Mouse (Mus musculus) c-Kit-positive CD71-negative TER-119-negative erythroid progenitor cells, embryonic 14.5 days (primary cell): Measurements from ENCODE around the gene Map4k5.

Experiments
- DNase-seq: peaks from one replicate; pipeline ENCODE4 v3.0.0-alpha.2; 2013; ENCODE audit warnings: low read depth

Map4k5 gene

DNA sequence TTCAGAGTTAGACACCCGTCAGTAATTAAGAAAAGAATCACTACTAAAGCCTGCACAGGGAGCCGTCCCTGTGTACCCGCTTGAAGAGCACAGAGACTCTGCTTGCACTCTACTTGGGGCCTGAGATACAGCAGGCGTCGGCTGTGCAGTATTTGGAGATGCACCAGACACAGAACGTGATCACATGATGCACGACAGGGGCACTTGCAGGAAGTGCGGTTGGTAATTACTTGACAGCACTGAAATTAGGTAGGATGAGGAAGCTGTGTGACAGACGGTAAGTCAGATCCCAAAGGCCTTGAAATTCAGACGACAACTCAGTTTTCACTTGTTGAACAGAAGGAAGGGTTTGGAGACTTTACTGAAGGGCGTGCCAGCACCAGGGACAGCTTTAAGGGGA lies 54.6 kb downstream of the Map4k5 start:
- DNase-seq = no peak

- DNase-seq = no peak
Observed at GRCm38 (mm10) chr12:69833982-69834604, 58.9 kb downstream of the Map4k5 start.

DNA sequence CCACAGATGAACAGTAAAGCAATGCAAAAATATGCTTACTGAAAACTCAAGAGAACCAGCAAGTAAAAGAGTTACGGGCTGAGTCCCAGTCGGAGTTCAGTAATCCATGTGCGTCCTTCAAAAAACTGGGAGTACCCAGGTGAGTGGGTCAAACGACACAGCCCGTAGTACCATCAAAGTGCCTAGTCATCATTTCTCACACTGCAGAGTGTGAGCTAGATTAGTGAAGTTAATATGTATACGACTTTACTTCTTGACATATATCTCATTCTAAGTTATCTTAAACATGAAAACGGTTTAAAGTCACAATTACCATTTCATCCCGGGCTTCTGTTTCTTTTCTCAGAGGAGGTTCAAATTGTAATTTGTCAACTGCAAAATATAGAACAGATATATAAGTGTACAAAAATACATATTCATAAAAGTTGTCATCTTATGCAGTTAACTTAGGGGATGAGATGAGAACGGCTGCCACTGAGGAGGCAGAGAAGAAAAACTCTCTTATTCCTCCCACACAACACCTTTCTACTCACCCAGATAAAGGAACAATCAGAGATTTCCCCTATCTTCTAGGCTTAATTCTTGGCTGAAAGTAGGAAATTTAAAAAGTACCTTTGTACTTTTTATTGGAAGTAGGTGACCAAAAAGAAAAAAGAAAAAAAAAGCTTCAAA lies 61.6 kb downstream of the Map4k5 start:
- no peak for DNase-seq

GRCm38 (mm10) chr12:69828214-69828613 lies 64.8 kb downstream of the Map4k5 start:
- DNase-seq = no peak

- DNase-seq = no peak
Observed at GRCm38 (mm10) chr12:69824881-69825597, 68.0 kb downstream of the Map4k5 start.

GRCm38 (mm10) chr12:69814272-69814671 lies 78.7 kb downstream of the Map4k5 start:
- no peak for DNase-seq

DNA sequence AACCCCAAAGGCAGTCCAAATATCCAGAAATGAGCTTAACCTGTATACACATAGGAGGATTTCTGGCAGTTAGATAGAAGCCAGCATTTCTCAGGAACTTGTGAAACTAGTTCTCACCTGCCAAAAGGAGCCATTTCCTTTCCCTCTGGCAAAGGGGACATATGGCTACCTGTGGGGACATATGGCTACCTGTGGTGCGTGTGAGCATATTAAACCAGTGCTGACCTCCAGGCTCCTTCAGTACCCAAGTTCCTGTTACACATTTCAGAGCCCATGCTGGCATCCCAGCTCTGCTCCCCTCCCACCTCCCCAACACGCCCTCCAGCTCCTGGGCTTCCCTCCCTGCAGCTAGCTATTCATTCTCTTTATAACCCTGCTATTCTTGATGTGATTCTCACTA lies 79.4 kb downstream of the Map4k5 start:
- no peak for DNase-seq

DNA sequence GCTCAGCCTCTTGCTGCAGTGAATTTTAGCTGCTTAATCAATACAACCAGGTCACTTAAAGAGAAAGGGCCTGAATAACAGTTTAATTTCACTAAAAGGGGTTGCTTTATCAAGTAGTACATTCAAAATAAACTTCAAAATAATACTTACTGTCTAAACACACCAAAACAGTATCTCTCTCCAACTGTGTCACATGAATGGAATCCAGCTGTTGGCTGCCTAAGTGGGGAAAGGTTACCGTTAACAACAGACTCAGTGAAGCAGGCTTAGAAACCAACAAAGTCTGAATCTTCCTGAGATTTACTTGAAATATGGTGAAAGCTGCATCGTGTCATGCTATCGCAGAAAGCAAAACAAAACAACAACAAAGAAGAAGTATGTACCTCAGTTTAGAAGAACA lies 80.0 kb downstream of the Map4k5 start:
- DNase-seq = no peak

DNA sequence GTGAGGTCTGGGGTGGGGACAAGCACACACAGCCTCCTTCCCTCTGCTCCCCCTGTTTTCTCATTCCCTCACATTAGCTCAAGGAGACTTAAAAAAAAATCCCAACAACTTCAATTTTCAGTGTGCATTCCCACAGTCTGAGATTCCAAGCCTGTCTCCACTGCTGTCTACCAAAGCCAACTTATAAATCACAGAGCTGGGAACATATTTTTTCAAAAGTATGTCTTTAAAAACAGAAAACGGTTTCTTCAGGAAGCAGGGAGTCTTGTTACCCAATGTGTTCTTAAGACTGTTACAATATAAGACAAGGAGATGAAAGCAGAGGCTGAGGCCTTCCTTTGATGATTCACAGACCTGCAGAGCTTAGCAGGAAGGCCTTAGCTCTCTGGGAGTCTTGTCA lies 81.0 kb downstream of the Map4k5 start:
- DNase-seq = no peak

DNA sequence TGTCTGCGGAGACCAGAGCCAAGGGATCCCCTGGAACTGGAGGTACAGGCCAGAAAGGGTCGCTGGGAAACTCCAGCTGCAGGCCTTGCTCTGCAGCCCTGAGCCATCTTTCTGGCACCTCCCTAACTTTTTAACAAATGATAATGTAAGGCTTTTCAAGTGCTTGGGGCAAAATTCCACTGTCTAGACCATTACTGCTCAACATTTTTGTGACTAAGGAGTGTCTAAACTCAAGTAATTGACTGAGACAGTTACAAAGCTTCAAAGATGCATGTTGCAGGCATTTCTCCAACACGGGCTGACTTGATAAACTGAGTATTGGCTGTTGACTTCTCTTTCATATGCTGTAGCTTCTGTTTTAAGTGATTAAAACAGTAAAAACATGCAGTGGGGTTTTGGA lies 83.6 kb downstream of the Map4k5 start:
- DNase-seq = no peak

- DNase-seq = no peak
Observed at GRCm38 (mm10) chr12:69807399-69807985, 85.5 kb downstream of the Map4k5 start.

DNA sequence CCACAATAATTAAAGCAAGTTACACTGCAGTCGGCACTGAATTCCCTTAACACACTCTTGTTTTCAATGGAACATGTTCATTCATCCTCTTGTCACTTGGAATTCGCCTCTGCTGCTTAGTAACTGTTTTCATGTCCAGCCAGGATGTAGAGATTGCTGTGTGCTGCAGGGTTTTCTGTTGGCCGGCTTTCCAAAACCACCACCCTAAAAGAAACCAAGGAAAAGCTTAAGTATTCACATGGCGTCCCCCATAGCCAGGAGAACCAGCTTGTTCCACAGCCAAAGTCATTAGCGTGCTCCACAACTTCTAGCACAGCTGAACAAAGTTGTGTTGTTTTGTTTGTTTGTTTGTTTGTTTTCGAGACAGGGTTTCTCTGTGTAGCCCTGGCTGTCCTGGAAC lies 87.9 kb downstream of the Map4k5 start:
- DNase-seq = no peak

GRCm38 (mm10) chr12:69804393-69805070 lies 88.5 kb downstream of the Map4k5 start:
- no peak for DNase-seq

- DNase-seq = no peak
Observed at GRCm38 (mm10) chr12:69803196-69803595, 89.8 kb downstream of the Map4k5 start.

DNA sequence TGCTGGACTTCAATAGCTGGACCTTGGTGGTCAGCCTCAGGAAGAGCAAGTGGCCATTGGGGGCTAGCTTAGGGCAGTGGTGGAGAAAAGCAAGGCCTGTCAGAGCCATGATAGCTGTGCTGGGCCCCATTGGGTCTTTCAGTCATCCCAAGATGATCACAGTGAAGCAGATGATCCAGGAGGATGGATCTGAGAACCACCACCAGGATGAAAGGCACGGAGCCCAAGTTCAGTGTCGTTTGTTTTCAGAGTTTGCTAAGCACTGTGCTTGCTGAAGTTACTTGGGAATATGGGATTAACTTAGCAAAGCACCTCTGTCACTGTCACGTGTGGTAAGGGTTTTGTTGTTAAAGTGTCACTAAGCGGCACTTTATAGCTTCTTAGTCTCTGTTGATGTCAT lies 92.4 kb downstream of the Map4k5 start:
- DNase-seq = no peak

DNA sequence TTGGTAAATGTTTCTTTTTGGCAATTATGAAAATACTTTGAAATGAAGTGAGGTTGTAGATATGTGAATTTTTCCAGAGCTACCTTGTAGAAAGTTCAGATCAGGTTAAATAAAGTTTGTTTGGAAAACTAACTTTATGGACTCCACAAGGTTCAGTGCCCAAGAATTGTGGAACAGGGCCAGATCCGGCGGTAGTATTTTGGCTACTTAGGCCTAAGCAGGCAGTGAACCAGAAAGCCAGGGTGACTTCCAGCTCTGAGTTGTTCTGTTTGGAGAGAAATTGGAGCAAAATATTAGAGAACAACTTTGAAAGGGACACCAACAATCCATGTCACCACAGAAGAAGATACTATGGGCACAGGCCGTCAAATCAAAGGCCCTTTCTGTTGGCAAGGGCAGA lies 96.7 kb downstream of the Map4k5 start:
- no peak for DNase-seq

DNA sequence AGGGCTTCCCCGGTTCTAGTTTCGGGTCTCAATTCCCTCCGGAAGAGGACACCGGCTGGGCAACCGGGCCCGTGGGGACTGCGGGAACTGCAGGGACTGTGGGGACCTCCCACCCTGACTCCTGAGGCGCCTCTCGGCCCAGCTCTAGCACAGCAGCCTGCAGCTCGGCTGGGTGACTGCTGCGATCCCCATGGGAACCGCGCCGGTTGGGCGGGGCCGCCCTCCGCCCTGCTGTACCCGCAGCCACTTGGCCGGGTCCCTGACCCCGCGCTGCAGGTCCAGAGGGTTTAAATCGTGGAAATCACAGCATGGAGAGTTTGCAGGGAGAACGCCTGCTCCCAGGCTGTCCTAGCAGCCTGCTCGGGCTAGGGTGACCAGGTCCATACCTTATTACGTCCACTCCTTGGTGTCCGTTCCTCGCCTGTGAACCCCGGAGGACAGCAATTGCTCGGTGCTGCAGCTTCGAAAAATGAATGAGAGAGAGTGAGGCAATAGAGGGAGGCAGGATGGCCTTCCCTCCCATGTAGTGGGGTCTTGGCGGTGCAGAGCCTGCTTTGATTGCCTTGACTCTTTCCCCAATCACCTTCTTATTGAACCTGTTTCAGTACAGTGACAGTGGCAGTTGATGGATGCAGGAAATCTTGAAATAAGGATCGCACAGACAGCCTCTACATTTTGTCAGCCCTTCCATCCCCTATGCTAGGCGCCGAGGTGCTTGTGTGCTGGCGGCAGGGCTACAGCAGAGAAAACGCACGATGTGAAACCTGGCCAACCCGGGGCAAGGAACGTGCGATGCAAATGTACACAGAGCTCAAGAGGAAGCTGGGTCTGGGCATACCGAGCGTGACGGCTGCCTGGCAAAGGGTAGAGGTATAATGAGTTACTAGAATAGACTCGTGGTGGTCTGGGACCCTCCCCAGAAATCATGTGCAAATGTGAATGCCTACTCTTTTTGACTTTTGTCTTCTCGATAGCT lies 102.2 kb downstream of the Map4k5 start, which contains the start of gene Cdkl1:
Cdkl1 (minus strand) TSS at position 738 of the 976 bp plus-strand sequence.
- DNase-seq = peak; percentile 34

- no peak for DNase-seq
Observed at GRCm38 (mm10) chr12:69789766-69790529, 103.1 kb downstream of the Map4k5 start.

DNA sequence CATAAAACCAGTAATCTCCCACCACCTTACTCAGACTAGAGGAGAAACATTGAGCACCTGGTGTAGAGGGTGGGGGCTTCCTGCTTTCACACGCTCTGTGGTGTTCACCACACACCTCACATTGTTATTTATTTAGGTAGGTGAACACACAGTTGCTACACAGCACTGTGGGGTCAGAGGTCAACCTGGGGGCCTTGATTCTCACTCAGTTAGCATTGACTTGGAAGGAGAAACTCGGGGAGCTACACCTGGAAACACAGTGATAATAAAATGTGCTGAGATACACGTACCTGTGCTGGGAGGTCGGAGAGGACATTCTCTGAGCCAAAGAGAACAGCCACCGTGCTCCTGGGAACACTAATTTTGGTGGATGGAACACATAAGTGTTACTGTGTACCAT lies 104.6 kb downstream of the Map4k5 start:
- DNase-seq = no peak

DNA sequence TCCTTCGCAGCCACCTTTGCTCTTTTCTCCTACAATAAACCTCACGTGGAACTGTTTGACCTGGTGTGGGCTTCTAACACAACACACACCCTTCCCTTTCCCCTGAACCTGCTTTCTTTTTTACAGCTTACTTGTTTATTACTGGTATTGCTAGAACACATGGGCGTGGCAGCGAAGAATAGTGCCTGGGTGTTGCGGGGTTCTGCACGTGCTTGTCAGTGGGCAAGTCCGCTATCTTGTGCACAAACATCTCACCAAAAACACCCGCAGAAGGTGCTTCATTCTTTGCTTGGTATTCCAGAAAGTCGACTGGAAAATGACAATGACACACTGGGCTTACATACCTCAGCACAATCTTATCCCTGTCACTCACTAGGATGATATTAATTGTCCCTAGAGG lies 107.5 kb downstream of the Map4k5 start:
- no peak for DNase-seq
